Mouse (Mus musculus): Measurements from ENCODE around the gene Htra1. TPM values are rescaled to one million over a fixed set of nuclear protein-coding genes. Genes with fewer than 3 reads are reported as not detected.

Gene Htra1
- 8.0 and 11.0 TPM in 2 replicates for polyA plus RNA-seq (2015; fragmentation: Nextera tagmentation; extraction: Ambion mirVana)

DNA sequence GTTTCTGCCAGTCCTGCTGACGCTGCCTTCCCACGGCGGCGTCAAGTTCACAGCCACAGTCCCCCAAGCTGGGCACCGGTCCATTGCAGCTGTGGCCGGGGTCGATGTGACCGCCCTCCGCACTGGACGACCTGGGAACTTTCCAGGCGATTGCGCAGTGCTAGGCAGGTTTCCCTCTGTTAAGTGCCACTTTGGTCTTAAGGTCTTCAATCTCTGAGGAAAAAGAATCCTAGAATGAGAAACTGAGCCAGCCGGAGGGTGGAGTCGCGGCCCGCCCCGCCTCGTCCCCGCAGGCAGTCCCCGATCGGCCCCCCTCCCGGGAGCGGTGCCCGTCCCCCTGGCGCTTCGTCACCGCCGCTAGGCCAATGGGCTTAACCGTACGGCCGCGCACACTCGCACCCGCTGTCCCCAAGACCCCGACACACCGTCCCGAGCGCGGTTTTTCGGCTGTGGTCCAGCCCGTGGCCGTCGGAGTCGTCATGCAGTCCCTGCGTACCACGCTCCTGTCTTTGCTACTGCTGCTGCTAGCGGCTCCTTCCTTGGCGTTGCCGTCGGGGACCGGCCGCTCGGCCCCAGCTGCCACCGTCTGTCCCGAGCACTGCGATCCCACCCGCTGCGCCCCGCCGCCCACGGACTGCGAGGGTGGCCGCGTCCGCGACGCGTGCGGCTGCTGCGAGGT lies at the start of gene Htra1:
TSS of gene Htra1 (plus strand) at position 319 of the 679 bp plus-strand sequence.

DNA sequence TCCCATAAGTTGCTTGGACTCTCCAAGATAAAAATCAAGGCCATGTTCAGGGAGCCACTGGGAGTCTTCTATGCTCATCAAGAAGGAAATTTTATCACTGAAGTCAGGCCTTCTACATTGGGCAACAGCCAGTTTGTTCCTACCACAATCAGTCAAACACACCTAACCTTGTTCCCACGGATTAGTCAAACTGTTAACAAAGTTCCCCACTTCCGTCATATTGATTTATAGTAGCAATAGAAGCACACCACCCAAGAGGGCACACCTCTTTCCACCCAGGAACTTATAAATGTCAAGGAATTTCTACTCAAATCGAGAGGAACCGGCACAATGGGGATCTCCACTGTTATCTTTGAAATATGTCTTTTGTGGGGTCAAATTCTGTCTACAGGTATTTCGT lies 95.8 kb downstream of the Htra1 start, which contains the start of gene Dmbt1:
TSS of gene Dmbt1 (plus strand) at position 299 of the 400 bp plus-strand sequence.

Other genes with a start within 250 kb of the Htra1 start
- not detected in 2 replicates for gene Btbd16, start 162.0 kb upstream of the Htra1 start, polyA plus RNA-seq (2015; fragmentation: Nextera tagmentation; extraction: Ambion mirVana)
- gene Plekha1, start 70.4 kb upstream of the Htra1 start, polyA plus RNA-seq (2015; fragmentation: Nextera tagmentation; extraction: Ambion mirVana), result 8.2 and 9.8 TPM in 2 replicates
- 1.3 and 4.5 TPM in 2 replicates for gene Dmbt1, start 95.9 kb downstream of the Htra1 start, polyA plus RNA-seq (2015; fragmentation: Nextera tagmentation; extraction: Ambion mirVana)
- not detected in 2 replicates for gene 4933402N03Rik, start 210.2 kb downstream of the Htra1 start, polyA plus RNA-seq (2015; fragmentation: Nextera tagmentation; extraction: Ambion mirVana)
- not detected in 2 replicates for gene 5430419D17Rik, start 238.3 kb downstream of the Htra1 start, polyA plus RNA-seq (2015; fragmentation: Nextera tagmentation; extraction: Ambion mirVana)